Mouse (Mus musculus) adrenal gland, postnatal 0 days (tissue): ENCODE data around the gene Kif3c. TPM values are rescaled to one million over a fixed set of nuclear protein-coding genes. Genes with fewer than 3 reads are reported as not detected.

ENCODE experiments used
- polyA plus RNA-seq: library from polyadenylated mRNA; unstranded; fragments of >200 nt; fragmentation: Nextera tagmentation; extraction: Ambion mirVana; gene quantifications from 2 replicates; pipeline ENCODE4 v1.2.1, GENCODE M21; 2015

Gene Kif3c
- polyA plus RNA-seq, result 13.1 and 13.2 TPM in 2 replicates

DNA sequence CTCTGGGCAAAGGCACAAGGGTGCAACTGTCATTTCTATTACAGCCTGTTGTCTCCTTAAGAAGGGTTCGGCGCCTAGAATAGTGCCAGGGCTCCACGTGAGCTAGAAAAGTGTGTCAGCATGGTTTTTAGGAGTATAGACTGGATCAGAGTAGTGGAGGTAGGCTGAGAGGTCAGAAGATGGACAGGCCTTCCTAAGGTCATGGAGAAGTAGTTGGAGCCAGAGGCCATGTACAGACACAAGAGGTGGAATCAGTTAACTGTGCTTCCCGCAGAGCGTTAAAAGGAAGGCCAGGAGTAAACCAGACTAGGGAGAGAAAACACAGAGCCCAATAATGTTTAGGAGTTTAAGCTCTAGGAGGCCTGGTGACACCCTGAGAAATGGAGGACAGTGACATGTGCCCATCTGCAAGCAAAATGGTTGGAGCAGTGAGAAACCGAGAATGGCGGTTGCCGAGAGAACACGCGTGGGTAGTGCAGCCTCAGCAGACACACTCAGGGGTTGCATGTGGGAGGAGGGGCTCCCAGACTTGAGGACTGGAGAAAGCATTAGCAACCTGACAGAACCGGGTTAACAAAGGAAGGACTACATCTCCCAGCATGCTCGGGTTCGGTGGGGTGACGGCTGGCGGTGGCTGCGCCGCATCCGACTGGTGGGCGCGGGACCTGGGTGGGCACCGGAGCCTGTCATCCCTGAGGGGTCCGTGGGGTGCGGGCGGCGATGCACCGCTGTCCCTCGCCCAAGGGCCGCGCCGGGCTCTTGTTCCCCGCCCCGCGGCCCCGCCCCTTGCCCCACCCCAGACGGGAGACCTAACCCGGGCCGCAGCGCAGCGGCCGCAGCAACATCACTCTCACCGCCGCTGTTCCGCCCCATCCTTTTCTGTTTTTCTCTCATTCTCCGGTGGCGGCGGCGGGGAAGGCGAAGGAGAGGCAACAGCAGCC lies at the start of gene Kif3c:
Gene Kif3c (plus strand): TSS at position 625 of the 941 bp plus-strand sequence.

DNA sequence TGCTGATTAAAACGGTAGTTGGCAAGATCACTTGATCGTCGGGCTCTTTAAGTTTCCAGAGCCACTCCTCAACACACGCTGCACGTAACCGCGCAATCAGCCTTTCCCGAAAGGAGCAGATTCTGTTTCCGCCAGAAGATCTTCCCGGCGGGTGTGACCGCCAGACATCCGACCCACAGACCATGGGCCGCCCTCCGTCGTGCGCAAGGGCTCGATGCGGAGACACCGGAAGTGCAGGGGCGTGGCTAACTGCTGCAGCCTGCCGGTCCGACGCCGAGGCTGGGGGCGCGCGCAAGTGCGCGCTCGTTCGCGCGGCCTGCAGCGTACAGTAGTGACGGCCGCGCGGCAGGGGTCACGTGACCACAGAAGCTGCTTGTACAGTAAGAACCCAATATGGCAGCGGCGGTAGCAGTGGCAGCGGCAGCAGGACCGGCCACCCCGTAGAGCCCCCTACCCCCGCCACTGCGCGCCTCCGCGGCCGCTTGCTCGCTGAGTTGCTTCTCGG lies 61.6 kb downstream of the Kif3c start, which contains the start of gene Asxl2:
Gene Asxl2 (plus strand): TSS at position 328 of the 505 bp plus-strand sequence.

Other genes with a start within 250 kb of the Kif3c start
- gene Rab10, start 55.2 kb upstream of the Kif3c start, polyA plus RNA-seq, result 86.6 and 104 TPM in 2 replicates
- 5.9 and 11.7 TPM in 2 replicates for gene Asxl2, start 61.7 kb downstream of the Kif3c start, polyA plus RNA-seq
- 17.4 and 30.1 TPM in 2 replicates for gene Dtnb, start 207.2 kb downstream of the Kif3c start, polyA plus RNA-seq